Mouse (Mus musculus): ENCODE measurements around the gene Anxa1. TPM values are rescaled to one million over a fixed set of nuclear protein-coding genes. Genes with fewer than 3 reads are reported as not detected.

Anxa1 gene
- polyA plus RNA-seq, 1 experiment from 2014 or later = 345 TPM

DNA sequence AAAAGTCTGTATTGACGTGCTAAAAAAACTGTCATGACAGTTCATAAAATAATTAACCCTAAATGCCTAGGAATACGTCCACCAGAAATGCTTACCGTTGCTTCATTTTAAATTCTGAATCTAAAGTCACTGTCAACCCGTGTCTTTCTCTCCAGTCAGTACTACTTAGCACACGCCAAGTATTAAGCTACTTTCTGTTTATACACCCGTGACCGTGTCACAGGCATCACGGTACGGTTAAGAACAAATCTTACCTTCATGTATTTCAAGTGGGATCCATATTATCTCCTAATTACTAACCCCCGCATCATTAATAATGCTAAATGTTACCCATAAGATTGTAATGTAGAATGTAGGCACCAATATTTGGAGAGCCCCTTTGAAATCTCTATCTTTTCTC lies 46.7 kb downstream of the Anxa1 start:
- DNase-seq (ENCODE audit: low spot score) (no peak), ATAC-seq (ENCODE audit: low read depth) (no peak)
- Histone ChIP-seq H3K4me1 (ENCODE audit: control insufficient read depth, insufficient read depth, low read length) (no peaks in the 10 kb centered on the region), H3K4me2 (ENCODE audit: low read depth, low read length) (no peak overlapping the region), H3K36me3 (ENCODE audit: control insufficient read depth, insufficient read depth, low read length) (no peaks in the 10 kb centered on the region), H3K9me3 (ENCODE audit: control insufficient read depth, low read length) (no peaks in the 10 kb centered on the region), H3K9ac (ENCODE audit: low read depth, low read length) (no peak overlapping the region), H3K27ac (replicated peaks; ENCODE audit: low read depth, low read length) (no peak overlapping the region), H3K27me3 (replicated peaks; ENCODE audit: control insufficient read depth, insufficient read depth, low read length) (no peaks in the 10 kb centered on the region), H3K4me3 (ENCODE audit: low read depth, low read length) (no peak overlapping the region)
- WGBS = 82% methylated on average over 10 of the region's 10 CpGs

Other genes starting within 250 kb of the Anxa1 start
- 7.7 and 11.1 TPM in 2 replicates for gene Aldh1a1, start 101.8 kb upstream of the Anxa1 start, polyA plus RNA-seq (2014; fragmentation: Nextera tagmentation; extraction: Ambion mirVana)

All from embryonic facial prominence, embryonic 14.5 days (tissue).